Mouse (Mus musculus): ENCODE data around the gene Zfp335.
"Not testable (repeated sequence)": the region's sequence is repeated elsewhere in the genome, so short reads cannot be mapped to it uniquely, and the experiment has no call there.

Zfp335 gene

GRCm38 (mm10) chr2:164892696-164893216 is 18.8 kb downstream of the Zfp335 start:
- no peak for DNase-seq

DNA sequence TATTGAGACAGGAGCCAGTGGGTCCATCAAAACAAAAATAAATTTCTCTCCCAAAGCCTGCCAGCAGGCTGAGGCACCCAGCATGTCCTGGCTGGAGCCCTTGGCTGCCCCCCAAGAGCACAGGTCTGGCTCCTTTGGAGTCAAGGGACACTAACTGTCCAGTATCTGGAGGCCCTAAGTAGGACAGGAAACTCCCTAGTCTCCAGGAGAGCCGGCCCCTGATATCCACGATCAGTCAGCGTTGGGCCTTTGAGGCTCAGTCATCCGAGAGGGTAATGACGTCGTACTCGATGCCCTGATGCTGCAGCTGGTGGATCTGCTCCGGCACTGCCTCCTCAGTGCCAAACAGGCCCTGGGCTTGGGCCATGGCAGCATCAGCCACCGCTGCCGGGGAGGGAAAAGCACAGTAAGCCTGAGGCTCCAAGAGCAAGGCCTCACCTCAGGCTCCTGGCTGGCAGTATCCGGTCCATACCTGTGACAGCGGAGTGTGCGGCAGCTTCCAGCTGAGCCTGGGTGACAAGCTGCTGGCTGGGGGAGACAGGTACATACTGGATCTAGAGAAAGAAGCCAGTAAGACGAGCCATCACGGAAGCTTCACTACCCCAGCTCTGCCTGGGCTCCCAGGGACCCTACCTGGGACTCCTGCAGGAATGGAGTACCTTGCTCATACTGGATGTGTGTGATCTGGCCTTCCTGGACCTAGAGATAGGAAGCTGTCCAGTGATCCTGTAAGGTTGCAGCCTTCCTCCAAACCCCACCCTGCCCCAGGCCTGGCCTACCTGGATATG is 19.5 kb downstream of the Zfp335 start:
- no peak for DNase-seq

DNA sequence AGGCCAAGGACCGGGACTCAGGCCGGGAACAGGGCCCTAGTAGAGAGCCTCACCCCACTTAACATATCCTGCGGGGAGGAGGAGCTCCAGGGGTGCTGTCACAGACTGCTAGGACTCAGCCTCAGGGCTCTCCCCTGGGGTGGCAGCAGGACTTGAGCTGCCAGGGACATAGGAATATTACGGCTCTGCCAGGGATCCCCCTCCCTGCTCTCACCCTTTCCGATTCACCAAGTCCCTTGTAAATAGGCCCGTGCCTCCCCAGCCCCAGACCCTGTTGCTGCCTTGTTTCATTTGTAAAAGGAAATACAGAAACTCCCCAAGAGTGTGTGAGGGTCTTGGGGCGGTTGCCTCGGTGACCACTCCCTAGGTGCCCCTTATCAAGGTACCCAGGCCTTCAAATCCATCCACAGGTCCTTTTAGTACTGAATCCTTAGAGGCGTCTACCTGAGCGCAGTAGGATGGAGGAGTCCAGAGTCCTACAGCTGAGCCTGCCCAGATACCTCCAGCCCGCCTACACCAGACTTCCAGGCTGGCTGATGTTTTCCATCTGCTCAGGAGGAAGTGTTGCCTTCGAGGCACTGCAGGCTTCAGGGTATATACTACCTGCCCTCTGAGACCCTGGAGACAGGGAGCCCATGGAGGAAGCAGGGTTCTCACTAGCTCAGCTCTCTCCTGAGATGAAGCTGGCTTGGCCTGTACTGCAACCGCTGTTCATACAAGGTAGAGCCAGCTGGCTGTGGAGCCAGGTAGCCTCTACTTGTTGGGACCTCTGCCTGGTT is 20.3 kb downstream of the Zfp335 start:
- no peak for DNase-seq

GRCm38 (mm10) chr2:164890411-164891049 is 21.0 kb downstream of the Zfp335 start:
- DNase-seq: no peak

DNA sequence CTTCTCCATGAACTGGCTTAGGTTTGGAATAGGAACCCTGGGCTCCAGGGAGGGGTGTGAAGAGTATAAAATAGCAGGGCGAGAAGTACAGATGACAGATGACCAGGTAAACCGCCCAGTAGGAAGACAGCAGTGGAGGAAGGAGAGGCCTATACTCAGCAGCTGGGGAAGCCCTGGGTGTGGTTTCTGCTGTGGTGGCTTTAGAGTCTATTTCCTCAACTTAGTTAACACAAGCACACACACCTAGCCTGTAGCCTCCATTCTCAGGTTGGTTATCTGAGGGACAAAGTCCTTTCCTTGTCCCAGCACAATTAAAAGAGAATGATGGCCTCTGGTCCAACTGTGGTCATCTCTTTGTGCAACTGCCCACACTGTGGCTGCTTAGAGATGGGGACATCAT is 21.6 kb downstream of the Zfp335 start:
- DNase-seq: no peak

DNA sequence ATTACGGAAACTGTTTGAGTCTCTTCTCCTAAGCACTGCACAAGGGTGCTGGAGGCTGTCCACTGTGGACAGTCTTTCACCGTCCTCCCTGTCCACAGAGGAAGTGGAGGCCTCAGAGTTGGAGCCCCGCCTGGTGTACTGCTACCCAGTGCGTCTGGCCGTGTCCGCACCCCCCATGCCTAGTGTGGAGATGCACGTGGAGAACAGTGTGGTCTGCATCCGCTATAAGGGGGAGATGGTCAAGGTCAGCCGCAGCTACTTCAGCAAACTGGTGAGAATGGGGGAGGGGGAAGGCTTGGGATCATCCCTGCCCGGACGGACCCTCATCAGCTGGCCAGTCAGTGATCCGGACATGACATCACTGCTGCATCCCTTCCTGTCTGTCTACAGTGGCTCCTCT is 22.6 kb downstream of the Zfp335 start:
- DNase-seq: no peak

GRCm38 (mm10) chr2:164886617-164887016 is 24.9 kb downstream of the Zfp335 start:
- DNase-seq: no peak

- peak; percentile 38 for DNase-seq
Measured at GRCm38 (mm10) chr2:164885788-164886187, 25.8 kb downstream of the Zfp335 start.

DNA sequence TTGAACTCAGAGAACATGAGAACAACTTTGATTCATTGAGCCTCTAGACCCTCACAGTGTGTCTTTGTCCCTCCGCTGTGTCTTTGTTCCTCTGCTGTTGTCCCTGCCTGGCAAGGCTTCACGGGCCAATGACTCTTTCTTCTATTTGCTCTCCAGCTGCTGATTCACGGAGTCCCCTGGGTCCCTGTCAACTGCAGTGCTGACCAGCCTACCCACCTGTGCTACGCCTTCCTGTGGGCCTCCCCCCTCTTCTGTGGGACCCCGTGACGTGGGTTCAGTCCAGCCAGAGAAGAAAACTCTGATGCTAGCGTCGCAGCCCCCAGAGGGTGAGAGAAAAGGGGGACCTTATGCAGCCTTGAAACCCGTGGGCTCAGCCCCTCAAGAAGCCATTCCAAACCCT is 28.9 kb downstream of the Zfp335 start:
- DNase-seq: no peak

- peak; percentile 95 for DNase-seq
Measured at GRCm38 (mm10) chr2:164879568-164880277, 31.8 kb downstream of the Zfp335 start.

- peak; percentile 89 for DNase-seq
Measured at GRCm38 (mm10) chr2:164879228-164879567, 32.4 kb downstream of the Zfp335 start, which contains the start of gene Pcif1. Gene Pcif1, plus strand, starts transcription at chr2:164879304.

DNA sequence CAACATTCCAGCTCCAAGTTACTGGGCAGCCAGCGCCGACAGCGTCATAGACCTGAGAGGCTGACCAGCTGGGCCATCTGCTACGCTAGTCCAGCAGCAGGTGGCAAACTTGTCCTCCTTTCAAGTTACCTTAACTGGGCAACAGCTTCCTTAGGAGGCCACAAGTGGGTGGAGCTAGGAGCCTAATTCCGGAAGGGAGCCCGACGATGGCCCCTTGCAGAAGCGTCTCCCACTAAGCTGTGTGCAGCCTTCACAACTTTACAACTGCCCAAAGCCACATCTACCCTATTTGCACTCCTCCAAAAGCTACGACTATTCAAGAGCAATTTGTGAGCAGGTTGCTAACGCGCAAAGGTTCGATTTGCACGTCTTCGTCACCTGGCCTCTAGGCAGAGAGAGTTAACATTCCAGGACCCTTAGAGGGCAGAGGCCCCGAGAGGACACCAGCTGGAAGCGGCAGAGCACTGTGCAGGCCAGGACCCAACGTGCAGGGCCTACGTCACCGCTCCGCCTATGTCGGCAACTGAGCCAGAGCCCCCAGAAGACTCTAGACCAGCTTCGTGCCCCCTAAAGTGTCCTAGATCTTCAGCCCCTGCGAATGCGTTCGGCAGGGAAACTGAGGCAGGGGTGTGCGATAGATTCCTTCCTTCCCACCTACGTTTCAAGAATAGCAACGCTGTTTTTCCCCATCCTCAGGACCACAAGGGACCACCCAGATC is 32.9 kb downstream of the Zfp335 start:
- DNase-seq: peak; percentile 90

- DNase-seq: not testable (repeated sequence)
Measured at GRCm38 (mm10) chr2:164877376-164878215, 34.0 kb downstream of the Zfp335 start.

- DNase-seq: not testable (repeated sequence)
Measured at GRCm38 (mm10) chr2:164875648-164876047, 35.9 kb downstream of the Zfp335 start.

GRCm38 (mm10) chr2:164874239-164874769 is 37.3 kb downstream of the Zfp335 start:
- peak; percentile 72 for DNase-seq

- no peak for DNase-seq
Measured at GRCm38 (mm10) chr2:164873621-164874020, 37.9 kb downstream of the Zfp335 start.

GRCm38 (mm10) chr2:164871602-164872303 is 39.8 kb downstream of the Zfp335 start:
- no peak for DNase-seq

DNA sequence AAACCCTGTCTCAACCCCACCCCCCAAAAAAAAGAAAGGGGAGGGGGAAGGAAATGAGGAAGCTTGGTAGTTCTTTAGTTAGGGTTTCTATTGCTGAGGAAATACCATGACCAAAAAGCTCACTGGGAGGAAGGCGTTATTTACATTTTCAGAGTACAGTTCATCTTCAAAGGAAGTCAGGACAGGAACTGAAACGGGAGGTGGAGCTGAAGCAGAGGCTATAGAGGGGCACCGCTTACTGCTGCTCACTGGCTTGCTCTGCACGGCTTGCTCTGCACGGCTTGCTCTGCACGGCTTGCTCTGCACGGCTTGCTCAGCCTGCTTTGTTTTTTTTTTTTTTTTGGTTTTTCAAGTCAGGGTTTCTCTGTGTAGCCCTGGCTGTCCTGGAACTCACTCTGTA is 43.1 kb downstream of the Zfp335 start:
- no peak for DNase-seq

GRCm38 (mm10) chr2:164867566-164867965 is 44.0 kb downstream of the Zfp335 start:
- no peak for DNase-seq
